Mouse (Mus musculus): ENCODE data around the gene Cd7. TPM values are rescaled to one million over a fixed set of nuclear protein-coding genes. Genes with fewer than 3 reads are reported as not detected.

Cd7 gene
- polyA plus RNA-seq, 1 experiment from 2014 or later: not detected

GRCm38 (mm10) chr11:120990951-120991526 is 48.2 kb downstream of the Cd7 start, which contains the start of gene Csnk1d:
Csnk1d (minus strand) TSS chr11:120991330.
- H3K9me3 ChIP-seq (ENCODE audit: control insufficient read depth, low read length): no peaks in the 10 kb centered on the region
- H3K27me3 ChIP-seq (ENCODE audit: control insufficient read depth, insufficient read depth, low read length): no peaks in the 10 kb centered on the region
- H3K27ac ChIP-seq (replicated peaks in 1 of 2; ENCODE audit: control insufficient read depth in 1 of 2, insufficient read depth in 1 of 2, low read depth in 2 of 2, low read length in 2 of 2): peak within 1 kb of the TSS; percentile 94 to 96
- peak within 1 kb of the TSS; percentile 98 to 100 for H3K4me3 ChIP-seq (ENCODE audit: control insufficient read depth in 1 of 2, insufficient read depth in 1 of 2, low read depth in 1 of 2, low read length in 2 of 2)
- peak within 1 kb of the TSS; percentile 100 for H3K9ac ChIP-seq (ENCODE audit: low read length)
- H3K4me2 ChIP-seq (ENCODE audit: low read length): peak within 1 kb of the TSS; percentile 86
- peak; percentile 86 for ATAC-seq (ENCODE audit: insufficient number of reproducible peaks, insufficient read depth, low FRiP score, low read depth)
- peaks cover 14% of the 10 kb centered on the region for H3K36me3 ChIP-seq (ENCODE audit: control insufficient read depth, insufficient read depth, low read length)
- WGBS: under 1% methylated on average over 59 of the region's 59 CpGs
- peaks cover 24 to 58% of the 10 kb centered on the region in 2 experiments for H3K4me1 ChIP-seq (ENCODE audit: control insufficient read depth in 2 of 2, insufficient read depth in 2 of 2, low read length in 2 of 2)

- Histone ChIP-seq H3K4me3 (ENCODE audit: control insufficient read depth in 1 of 2, insufficient read depth in 1 of 2, low read depth in 1 of 2, low read length in 2 of 2) (peak overlapping the region; percentile 98 to 100), H3K4me2 (ENCODE audit: low read length) (peak overlapping the region; percentile 86), H3K36me3 (ENCODE audit: control insufficient read depth, insufficient read depth, low read length) (peaks cover 21% of the 10 kb centered on the region), H3K9me3 (ENCODE audit: control insufficient read depth, low read length) (no peaks in the 10 kb centered on the region), H3K27ac (replicated peaks in 1 of 2; ENCODE audit: control insufficient read depth in 1 of 2, insufficient read depth in 1 of 2, low read depth in 2 of 2, low read length in 2 of 2) (peak overlapping the region; percentile 94 to 96), H3K27me3 (ENCODE audit: control insufficient read depth, insufficient read depth, low read length) (no peaks in the 10 kb centered on the region), H3K9ac (ENCODE audit: low read length) (peak overlapping the region; percentile 100), H3K4me1 (ENCODE audit: control insufficient read depth in 2 of 2, insufficient read depth in 2 of 2, low read length in 2 of 2) (peaks cover 22 to 66% of the 10 kb centered on the region in 2 experiments)
- 6% methylated on average over 19 of the region's 35 CpGs for WGBS
- ATAC-seq (ENCODE audit: insufficient number of reproducible peaks, insufficient read depth, low FRiP score, low read depth): peak; percentile 58
Observed at GRCm38 (mm10) chr11:120990126-120990781, 49.0 kb downstream of the Cd7 start.

- WGBS: 17% methylated on average over 1 of the region's 1 CpGs
- H3K4me3 ChIP-seq (ENCODE audit: control insufficient read depth in 1 of 2, insufficient read depth in 1 of 2, low read depth in 1 of 2, low read length in 2 of 2): peak overlapping the region; percentile 98 to 100; a peak in 3 of 4 replicates
- no peaks in the 10 kb centered on the region for H3K27me3 ChIP-seq (ENCODE audit: control insufficient read depth, insufficient read depth, low read length)
- peaks cover 24 to 73% of the 10 kb centered on the region in 2 experiments for H3K4me1 ChIP-seq (ENCODE audit: control insufficient read depth in 2 of 2, insufficient read depth in 2 of 2, low read length in 2 of 2)
- H3K36me3 ChIP-seq (ENCODE audit: control insufficient read depth, insufficient read depth, low read length): peaks cover 28% of the 10 kb centered on the region
- peak overlapping the region; percentile 86 for H3K4me2 ChIP-seq (ENCODE audit: low read length)
- peak overlapping the region; percentile 100 for H3K9ac ChIP-seq (ENCODE audit: low read length)
- no peaks in the 10 kb centered on the region for H3K9me3 ChIP-seq (ENCODE audit: control insufficient read depth, low read length)
- no peak for ATAC-seq (ENCODE audit: insufficient number of reproducible peaks, insufficient read depth, low FRiP score, low read depth)
- H3K27ac ChIP-seq (replicated peaks in 1 of 2; ENCODE audit: control insufficient read depth in 1 of 2, insufficient read depth in 1 of 2, low read depth in 2 of 2, low read length in 2 of 2): peak overlapping the region in 1 of 2 experiments; percentile 96; a peak in 1 of 4 replicates
Observed at GRCm38 (mm10) chr11:120989523-120989922, 49.7 kb downstream of the Cd7 start.

DNA sequence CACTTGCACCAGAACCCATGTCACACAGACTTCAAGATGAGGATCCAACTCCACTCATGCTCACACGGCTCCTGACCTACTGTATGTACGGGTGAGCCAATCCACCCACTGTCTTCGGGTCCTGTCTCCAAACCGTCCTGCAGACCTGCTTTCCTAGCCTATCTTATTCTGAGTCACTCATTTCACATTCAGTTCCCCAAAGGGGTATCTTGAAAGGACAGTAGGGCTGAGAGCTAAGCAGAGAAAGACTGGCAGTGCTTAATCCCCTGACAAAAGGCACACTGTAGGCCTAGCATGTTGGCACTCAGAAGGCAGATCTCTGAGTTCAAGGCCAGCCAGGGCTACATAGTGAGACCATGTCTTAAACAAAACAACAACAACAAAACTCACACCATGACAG is 50.8 kb downstream of the Cd7 start:
- no peak overlapping the region for H3K27ac ChIP-seq (replicated peaks in 1 of 2; ENCODE audit: control insufficient read depth in 1 of 2, insufficient read depth in 1 of 2, low read depth in 2 of 2, low read length in 2 of 2)
- WGBS: 58% methylated on average over 4 of the region's 4 CpGs
- H3K9me3 ChIP-seq (ENCODE audit: control insufficient read depth, low read length): no peaks in the 10 kb centered on the region
- ATAC-seq (ENCODE audit: insufficient number of reproducible peaks, insufficient read depth, low FRiP score, low read depth): no peak
- H3K4me2 ChIP-seq (ENCODE audit: low read length): peak overlapping the region; percentile 86
- H3K36me3 ChIP-seq (ENCODE audit: control insufficient read depth, insufficient read depth, low read length): peaks cover 39% of the 10 kb centered on the region
- H3K27me3 ChIP-seq (ENCODE audit: control insufficient read depth, insufficient read depth, low read length): no peaks in the 10 kb centered on the region
- peaks cover 20 to 76% of the 10 kb centered on the region in 2 experiments for H3K4me1 ChIP-seq (ENCODE audit: control insufficient read depth in 2 of 2, insufficient read depth in 2 of 2, low read length in 2 of 2)
- peak overlapping the region; percentile 100; the same call in 1 of the 2 replicates for H3K9ac ChIP-seq (ENCODE audit: low read length)
- H3K4me3 ChIP-seq (ENCODE audit: control insufficient read depth in 1 of 2, insufficient read depth in 1 of 2, low read depth in 1 of 2, low read length in 2 of 2): no peak overlapping the region

- H3K36me3 ChIP-seq (ENCODE audit: control insufficient read depth, insufficient read depth, low read length): peaks cover 47% of the 10 kb centered on the region
- H3K27ac ChIP-seq (replicated peaks in 1 of 2; ENCODE audit: control insufficient read depth in 1 of 2, insufficient read depth in 1 of 2, low read depth in 2 of 2, low read length in 2 of 2): 0 out of 4 replicates have a peak overlapping the region, but pooled peaks of 1 of the 2 experiments have one; percentile 9
- no peak overlapping the region for H3K9ac ChIP-seq (ENCODE audit: low read length)
- H3K9me3 ChIP-seq (ENCODE audit: control insufficient read depth, low read length): no peaks in the 10 kb centered on the region
- no peak for ATAC-seq (ENCODE audit: insufficient number of reproducible peaks, insufficient read depth, low FRiP score, low read depth)
- no peak overlapping the region for H3K4me3 ChIP-seq (ENCODE audit: control insufficient read depth in 1 of 2, insufficient read depth in 1 of 2, low read depth in 1 of 2, low read length in 2 of 2)
- peak overlapping the region; percentile 6; the same call in 1 of the 2 replicates for H3K4me2 ChIP-seq (ENCODE audit: low read length)
- peaks cover 19 to 69% of the 10 kb centered on the region in 2 experiments for H3K4me1 ChIP-seq (ENCODE audit: control insufficient read depth in 2 of 2, insufficient read depth in 2 of 2, low read length in 2 of 2)
- WGBS: 76% methylated on average over 3 of the region's 3 CpGs
- no peaks in the 10 kb centered on the region for H3K27me3 ChIP-seq (ENCODE audit: control insufficient read depth, insufficient read depth, low read length)
Observed at GRCm38 (mm10) chr11:120987608-120988007, 51.6 kb downstream of the Cd7 start.

Other genes starting within 250 kb of the Cd7 start
- 43.6 and 44.5 TPM in 2 replicates for gene Dus1l, start 243.0 kb downstream of the Cd7 start, polyA plus RNA-seq (2014; fragmentation: Nextera tagmentation; extraction: Ambion mirVana)
- gene Fasn, start 214.9 kb downstream of the Cd7 start, polyA plus RNA-seq (2014; fragmentation: Nextera tagmentation; extraction: Ambion mirVana): 29.6 and 32.0 TPM in 2 replicates
- gene Ccdc57, start 106.5 kb downstream of the Cd7 start, polyA plus RNA-seq (2014; fragmentation: Nextera tagmentation; extraction: Ambion mirVana): 4.2 and 4.8 TPM in 2 replicates
- gene Slc16a3, start 90.9 kb downstream of the Cd7 start, polyA plus RNA-seq (2014; fragmentation: Nextera tagmentation; extraction: Ambion mirVana): 82.5 and 111 TPM in 2 replicates
- 45.1 and 45.6 TPM in 2 replicates for gene Csnk1d, start 48.1 kb downstream of the Cd7 start, polyA plus RNA-seq (2014; fragmentation: Nextera tagmentation; extraction: Ambion mirVana)
- not detected in 2 replicates for gene Sectm1b, start 24.2 kb upstream of the Cd7 start, polyA plus RNA-seq (2014; fragmentation: Nextera tagmentation; extraction: Ambion mirVana)
- gene Sectm1a, start 41.8 kb upstream of the Cd7 start, polyA plus RNA-seq (2014; fragmentation: Nextera tagmentation; extraction: Ambion mirVana): not detected in 2 replicates
- not detected in 2 replicates for gene Tex19.2, start 79.3 kb upstream of the Cd7 start, polyA plus RNA-seq (2014; fragmentation: Nextera tagmentation; extraction: Ambion mirVana)
- not detected in 2 replicates for gene Tex19.1, start 106.7 kb upstream of the Cd7 start, polyA plus RNA-seq (2014; fragmentation: Nextera tagmentation; extraction: Ambion mirVana)
- 0.15 TPM in 1 of 2 replicates, not detected in the other for gene Uts2r, start 120.9 kb upstream of the Cd7 start, polyA plus RNA-seq (2014; fragmentation: Nextera tagmentation; extraction: Ambion mirVana)
- gene Hexdc, start 165.0 kb upstream of the Cd7 start, polyA plus RNA-seq (2014; fragmentation: Nextera tagmentation; extraction: Ambion mirVana): 6.7 and 8.8 TPM in 2 replicates
- 33.3 and 34.1 TPM in 2 replicates for gene Ogfod3, start 165.3 kb upstream of the Cd7 start, polyA plus RNA-seq (2014; fragmentation: Nextera tagmentation; extraction: Ambion mirVana)
- gene Cybc1, start 189.9 kb upstream of the Cd7 start, polyA plus RNA-seq (2014; fragmentation: Nextera tagmentation; extraction: Ambion mirVana): 22.7 and 23.1 TPM in 2 replicates
- 57.8 and 58.0 TPM in 2 replicates for gene Narf, start 197.8 kb upstream of the Cd7 start, polyA plus RNA-seq (2014; fragmentation: Nextera tagmentation; extraction: Ambion mirVana)
- gene Foxk2, start 220.6 kb upstream of the Cd7 start, polyA plus RNA-seq (2014; fragmentation: Nextera tagmentation; extraction: Ambion mirVana): 9.2 TPM in 2 replicates

Measured in heart, embryonic 14.5 days (tissue).